Mouse (Mus musculus): ENCODE results near the gene Sec16a.

- TF ChIP-seq CTCF (conservative IDR thresholded peaks at IDR 0.05; ENCODE audit: low read length) = no peak
- TF ChIP-seq POU5F1 (IDR thresholded peaks at IDR 0.05; ENCODE audit: borderline replicate concordance, low read length) = no peak
These were observed 43.6 kb upstream of the Sec16a start for GRCm38 (mm10) chr2:26488535-26489135.

Data from E14TG2a.4 (cell line).